Mouse (Mus musculus) embryo, embryonic 11.5 days (tissue): Measurements from ENCODE around the gene Ppp1r3f.

Experiments used
- DNase-seq: peaks from one replicate; pipeline ENCODE4 v3.0.0-alpha.2; 2012; ENCODE audit warnings: low read depth, low spot score

Ppp1r3f gene

GRCm38 (mm10) chrX:7574087-7574884 is at the start of gene Ppp1r3f:
Gene Ppp1r3f (minus strand): TSS chrX:7574283.
- DNase-seq: peak; percentile 86

DNA sequence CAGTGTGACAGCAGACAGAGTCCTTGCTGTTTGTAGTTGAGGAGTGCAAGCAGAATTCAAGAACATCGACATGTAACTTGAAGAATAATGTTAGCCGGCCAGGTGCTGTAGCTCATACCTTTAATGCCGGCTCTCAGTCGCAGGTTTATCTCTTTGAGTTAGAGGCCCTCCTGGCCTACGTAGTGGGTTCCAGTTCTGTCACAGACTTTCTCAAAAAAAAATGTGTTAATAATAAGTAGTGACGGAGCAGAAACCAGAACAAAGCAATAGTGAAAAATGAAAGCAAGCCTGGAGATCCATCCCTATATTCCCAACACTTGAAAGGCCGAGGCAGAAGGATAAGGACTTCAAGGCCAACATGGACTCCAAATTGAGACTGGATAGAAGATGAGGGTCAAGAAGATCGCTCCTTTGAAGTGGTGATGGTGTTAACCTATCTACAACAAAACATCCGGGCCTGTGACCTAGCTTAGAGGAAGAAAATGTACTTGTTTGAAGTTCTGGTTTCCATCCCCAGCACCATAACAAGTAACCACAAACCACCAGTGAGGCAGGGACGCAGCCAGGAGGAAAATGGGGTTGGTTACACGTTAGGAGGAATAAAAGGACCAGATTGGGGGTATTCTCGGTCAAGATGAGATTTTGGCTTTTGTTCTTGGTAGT is 43.9 kb upstream of the Ppp1r3f start:
- DNase-seq: no peak

DNA sequence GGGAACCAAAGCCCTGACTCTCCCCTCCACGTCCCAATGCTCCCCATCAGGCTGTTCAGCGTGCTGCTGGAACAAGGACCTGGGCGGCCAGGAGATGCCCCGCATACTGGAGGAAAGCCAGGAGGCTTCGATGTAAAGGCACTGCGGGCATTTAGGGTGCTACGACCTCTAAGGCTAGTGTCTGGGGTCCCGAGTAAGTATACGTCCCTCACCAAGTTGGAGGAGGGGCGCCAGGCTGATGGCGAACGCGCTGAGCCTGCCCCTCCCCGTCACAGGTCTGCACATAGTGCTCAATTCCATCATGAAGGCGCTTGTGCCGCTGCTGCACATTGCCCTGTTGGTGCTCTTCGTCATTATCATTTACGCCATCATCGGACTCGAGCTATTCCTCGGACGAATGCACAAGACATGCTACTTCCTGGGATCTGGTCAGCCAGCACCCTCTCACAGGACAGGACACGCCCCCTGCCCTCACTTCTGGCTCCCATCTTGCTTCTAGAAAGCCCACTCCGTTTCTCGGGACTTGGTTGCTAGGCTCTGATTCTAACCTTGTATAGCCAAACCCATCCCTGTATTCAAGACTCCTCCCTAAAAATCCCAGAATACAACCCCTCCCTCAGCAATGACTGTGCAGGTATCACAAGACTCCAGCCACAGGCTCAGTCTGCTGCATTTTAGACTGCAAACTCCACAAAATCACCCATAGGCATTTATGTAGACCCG is 36.6 kb upstream of the Ppp1r3f start:
- DNase-seq: no peak

GRCm38 (mm10) chrX:7610035-7610434 is 36.0 kb upstream of the Ppp1r3f start:
- DNase-seq: no peak

- DNase-seq: no peak
Measured at GRCm38 (mm10) chrX:7606783-7607182, 32.7 kb upstream of the Ppp1r3f start, which contains the start of gene Cacna1f. Gene Cacna1f (plus strand): TSS chrX:7607083.

GRCm38 (mm10) chrX:7605575-7605941 is 31.5 kb upstream of the Ppp1r3f start:
- no peak for DNase-seq

DNA sequence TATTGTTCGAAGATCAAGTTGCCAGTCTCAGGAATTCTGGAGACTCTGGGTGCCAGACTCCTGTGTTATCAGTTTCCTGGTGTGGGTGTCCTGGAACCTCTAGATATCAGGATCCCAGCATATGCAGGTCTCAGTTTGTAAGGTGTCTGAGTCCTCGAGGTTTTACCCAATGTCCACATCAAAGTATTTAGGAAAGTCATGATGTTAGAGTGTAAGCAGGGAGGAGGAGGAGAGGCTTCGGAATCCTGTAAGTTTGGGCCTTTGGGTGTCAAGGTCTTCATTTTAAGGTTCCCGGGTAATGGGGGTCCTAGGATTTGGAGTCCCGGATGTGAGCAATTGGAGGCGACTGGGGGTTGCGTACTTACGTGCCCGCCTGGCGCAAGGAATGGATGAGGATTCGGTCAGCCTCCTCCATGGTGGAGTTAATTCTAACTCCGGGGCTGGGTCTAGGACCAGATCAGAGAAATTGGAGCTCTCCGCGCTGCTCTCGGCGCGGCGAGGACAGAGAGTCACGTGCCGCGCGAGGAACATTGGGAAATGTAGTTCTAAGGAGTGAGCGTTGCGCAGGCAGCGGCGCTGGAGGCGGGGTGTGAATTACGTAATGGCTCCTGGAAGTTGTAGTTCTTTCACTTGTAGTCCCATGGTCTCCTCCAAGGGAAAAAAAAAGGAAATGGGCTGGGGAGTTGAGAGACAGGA is 30.9 kb upstream of the Ppp1r3f start, which contains the start of gene Ccdc22:
Ccdc22 (minus strand) TSS at position 639 of the 696 bp plus-strand sequence.
- DNase-seq: peak; percentile 62

DNA sequence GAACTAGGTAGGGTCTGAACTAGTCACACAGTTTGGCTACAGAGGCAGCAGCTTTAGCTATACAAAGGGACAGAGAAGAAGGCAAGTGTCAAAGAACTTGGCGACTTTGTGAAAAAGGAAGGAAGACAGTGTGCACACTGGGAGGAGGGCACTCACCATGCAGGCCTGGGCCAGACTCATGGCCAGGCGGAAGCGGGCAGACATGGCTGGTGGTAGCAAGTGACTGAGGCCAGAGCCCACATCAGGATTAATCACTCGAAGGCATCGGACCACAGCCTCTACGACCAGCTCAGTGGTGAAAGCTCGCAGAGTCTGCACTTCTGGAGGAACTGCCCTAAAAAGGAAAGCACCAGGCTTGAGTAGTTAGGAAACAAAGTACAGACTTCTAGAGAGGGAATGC is 29.9 kb upstream of the Ppp1r3f start:
- no peak for DNase-seq

DNA sequence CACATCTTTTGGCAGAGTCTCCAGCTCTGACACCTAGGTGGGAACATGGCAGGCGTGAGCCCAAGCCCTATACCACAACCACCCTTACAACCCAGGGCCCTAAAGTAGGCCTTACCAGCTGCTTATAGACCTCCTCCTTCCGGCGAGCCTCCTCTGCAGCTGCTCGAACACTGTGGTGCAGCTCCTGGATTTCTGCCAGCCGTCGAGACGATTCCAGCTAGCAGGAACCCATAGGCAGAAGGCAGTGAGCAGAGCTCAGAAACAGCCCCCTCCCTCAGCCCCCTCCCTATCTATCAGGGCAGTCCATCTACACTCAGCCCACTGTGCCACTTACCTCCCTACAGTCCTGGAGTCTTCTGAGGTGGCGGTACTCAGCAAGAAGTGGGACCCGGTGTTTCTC is 21.3 kb upstream of the Ppp1r3f start:
- no peak for DNase-seq

GRCm38 (mm10) chrX:7586356-7586755 is 12.3 kb upstream of the Ppp1r3f start:
- DNase-seq: no peak

DNA sequence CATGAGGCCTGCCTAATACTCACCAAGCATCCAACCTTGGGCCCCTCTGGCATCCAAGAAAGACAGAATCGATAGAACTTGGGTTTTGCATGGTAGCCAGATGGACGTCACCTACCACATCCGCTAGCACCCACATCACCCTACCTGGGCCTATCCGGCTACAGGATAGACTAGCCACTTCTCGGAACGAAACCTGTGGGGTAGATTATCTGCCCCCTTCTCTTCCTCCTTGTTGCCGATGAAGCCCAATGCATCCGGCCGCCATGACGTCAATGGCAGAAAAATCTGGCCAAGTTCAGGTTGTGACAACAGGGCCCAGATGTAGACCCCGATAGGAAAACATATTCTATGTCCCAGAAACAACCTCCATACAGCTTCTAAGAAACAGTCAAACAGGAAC is 9.8 kb upstream of the Ppp1r3f start:
- DNase-seq: no peak

GRCm38 (mm10) chrX:7581151-7581550 is 7.1 kb upstream of the Ppp1r3f start:
- DNase-seq: no peak

- no peak for DNase-seq
Measured at GRCm38 (mm10) chrX:7574885-7575231, 775 bp upstream of the Ppp1r3f start.

- DNase-seq: peak; percentile 19
Measured at GRCm38 (mm10) chrX:7573176-7574086, 652 bp downstream of the Ppp1r3f start, which contains the start of gene Foxp3. Gene Foxp3 (plus strand): TSS chrX:7573644.

DNA sequence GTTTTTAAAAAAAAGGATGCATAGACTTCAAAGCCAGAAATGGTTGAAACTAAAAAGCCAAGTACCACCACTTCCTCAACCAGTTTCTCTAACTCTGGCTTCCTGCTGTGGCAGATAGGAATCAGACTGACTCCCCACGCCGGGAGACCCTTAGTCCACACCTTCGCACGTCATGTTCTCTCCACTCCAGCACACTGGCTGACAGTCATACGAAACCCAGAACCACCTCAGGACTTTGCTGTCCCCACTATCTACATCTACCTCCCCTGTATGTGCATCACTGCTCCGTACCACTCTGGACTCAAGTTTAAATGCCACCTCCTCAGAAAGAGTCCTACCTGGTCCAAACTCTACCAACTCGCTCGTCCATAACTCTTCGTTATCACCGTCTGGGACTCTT is 1.6 kb downstream of the Ppp1r3f start:
- no peak for DNase-seq

DNA sequence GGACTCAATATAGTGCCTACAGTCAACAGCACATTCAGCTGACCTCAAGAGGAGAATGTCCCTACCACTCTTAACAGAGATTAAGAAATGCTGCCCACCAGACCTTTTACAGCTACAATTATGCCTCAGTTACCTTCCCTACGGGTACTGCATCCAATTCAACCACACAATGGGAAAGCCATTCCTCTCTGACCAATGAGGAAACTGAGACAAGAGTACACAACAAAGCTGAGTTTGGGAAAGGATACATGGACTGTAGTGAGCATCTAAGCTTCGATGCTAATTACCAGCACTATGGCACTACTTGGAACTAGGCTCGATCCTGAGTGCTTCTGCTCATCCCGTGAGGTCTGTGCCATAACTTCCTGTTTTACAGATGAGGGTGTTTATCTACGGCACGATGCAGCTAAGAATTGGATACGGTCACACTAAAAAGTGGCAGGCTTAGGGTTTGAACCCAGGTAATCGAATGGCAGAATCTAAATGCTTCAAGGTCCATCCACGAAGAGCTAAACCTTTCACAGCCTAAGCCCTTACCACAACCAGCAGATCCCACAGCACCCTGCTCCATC is 2.4 kb downstream of the Ppp1r3f start:
- DNase-seq: no peak

GRCm38 (mm10) chrX:7570481-7571175 is 3.5 kb downstream of the Ppp1r3f start:
- DNase-seq: no peak

- DNase-seq: no peak
Measured at GRCm38 (mm10) chrX:7567491-7567890, 6.6 kb downstream of the Ppp1r3f start.

DNA sequence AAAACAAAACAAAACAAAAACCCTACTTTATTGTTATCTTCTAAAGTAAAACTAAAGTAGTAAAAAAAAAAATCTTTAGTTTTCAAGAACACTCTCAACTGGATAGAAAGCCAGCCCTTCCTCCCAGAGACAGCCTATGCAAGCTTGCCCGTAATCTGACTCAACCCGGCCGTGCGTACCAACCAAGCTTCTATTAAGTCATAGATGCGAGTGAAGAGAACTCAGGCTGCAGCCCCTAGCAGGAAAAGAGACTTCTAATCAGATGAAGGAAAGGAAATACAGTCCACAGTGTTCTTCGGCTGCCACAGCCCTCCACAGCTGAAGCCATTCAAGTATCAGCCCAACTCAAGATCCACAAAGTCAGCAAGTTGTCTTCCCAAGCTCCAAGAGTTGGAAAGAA is 7.7 kb downstream of the Ppp1r3f start:
- DNase-seq: no peak

- DNase-seq: no peak
Measured at GRCm38 (mm10) chrX:7563076-7563475, 11.0 kb downstream of the Ppp1r3f start.
